Mouse (Mus musculus) induced T-regulatory cell, adult 2 months (primary cell): ENCODE measurements around the gene Cryz.

Experiments used
- DNase-seq: peaks from one replicate; pipeline ENCODE4 v3.0.0-alpha.2; 2012; ENCODE audit warnings: low read depth

Gene Cryz

GRCm38 (mm10) chr3:154596488-154596933 is at the start of gene Cryz:
Gene Cryz, plus strand, starts transcription at chr3:154596711.
- peak; percentile 92 for DNase-seq

- DNase-seq, result no peak
Observed at GRCm38 (mm10) chr3:154547549-154548426, 48.7 kb upstream of the Cryz start.

- no peak for DNase-seq
Observed at GRCm38 (mm10) chr3:154548868-154549301, 47.6 kb upstream of the Cryz start.

GRCm38 (mm10) chr3:154550326-154551034 is 46.0 kb upstream of the Cryz start:
- DNase-seq, result no peak

- no peak for DNase-seq
Observed at GRCm38 (mm10) chr3:154551035-154551411, 45.5 kb upstream of the Cryz start.

- no peak for DNase-seq
Observed at GRCm38 (mm10) chr3:154562192-154562591, 34.3 kb upstream of the Cryz start.

GRCm38 (mm10) chr3:154565437-154565836 is 31.1 kb upstream of the Cryz start:
- no peak for DNase-seq

- DNase-seq, result no peak
Observed at GRCm38 (mm10) chr3:154570029-154570575, 26.4 kb upstream of the Cryz start.

GRCm38 (mm10) chr3:154570786-154571185 is 25.7 kb upstream of the Cryz start:
- no peak for DNase-seq

GRCm38 (mm10) chr3:154572341-154572972 is 24.1 kb upstream of the Cryz start:
- DNase-seq, result peak; percentile 76

- DNase-seq, result no peak
Observed at GRCm38 (mm10) chr3:154573666-154574065, 22.8 kb upstream of the Cryz start.

GRCm38 (mm10) chr3:154577895-154578294 is 18.6 kb upstream of the Cryz start:
- no peak for DNase-seq

GRCm38 (mm10) chr3:154584351-154584750 is 12.2 kb upstream of the Cryz start:
- no peak for DNase-seq

GRCm38 (mm10) chr3:154590971-154591370 is 5.5 kb upstream of the Cryz start:
- DNase-seq, result no peak

GRCm38 (mm10) chr3:154591621-154592020 is 4.9 kb upstream of the Cryz start:
- no peak for DNase-seq

- no peak for DNase-seq
Observed at GRCm38 (mm10) chr3:154593596-154593995, 2.9 kb upstream of the Cryz start.

GRCm38 (mm10) chr3:154594156-154594555 is 2.4 kb upstream of the Cryz start:
- no peak for DNase-seq

- peak; percentile 95 for DNase-seq
Observed at GRCm38 (mm10) chr3:154596934-154597554, 533 bp downstream of the Cryz start, which contains the start of gene Tyw3. Gene Tyw3, minus strand, starts transcription at chr3:154597104.

- no peak for DNase-seq
Observed at GRCm38 (mm10) chr3:154597561-154597960, 1.1 kb downstream of the Cryz start.

- no peak for DNase-seq
Observed at GRCm38 (mm10) chr3:154602141-154602540, 5.6 kb downstream of the Cryz start.

- DNase-seq, result no peak
Observed at GRCm38 (mm10) chr3:154604871-154605270, 8.4 kb downstream of the Cryz start.

- no peak for DNase-seq
Observed at GRCm38 (mm10) chr3:154607896-154608295, 11.4 kb downstream of the Cryz start.
